Mouse (Mus musculus): ENCODE results near the gene Ern1. TPM values are rescaled to one million over a fixed set of nuclear protein-coding genes. Genes with fewer than 3 reads are reported as not detected.

Ern1 gene
- total RNA-seq, 2 experiments from 2014 or later: 7.0 to 7.2 TPM

Other genes starting within 250 kb of the Ern1 start
- 10 to 100 TPM; 19.4 to 21.9 TPM for gene Ftsj3, start 231.8 kb downstream of the Ern1 start, total RNA-seq (2021)
- gene Psmc5, start 231.7 kb downstream of the Ern1 start, total RNA-seq (2021): 100 to 1,000 TPM; 126 to 130 TPM
- 10 to 100 TPM; 10.3 to 16.6 TPM for gene Smarcd2, start 214.9 kb downstream of the Ern1 start, total RNA-seq (2021)
- gene Tcam1, start 211.2 kb downstream of the Ern1 start, total RNA-seq (2021): under 1 TPM in 1 of 2 experiments, not detected in 1; 0.08 TPM
- gene Gh, start 186.0 kb downstream of the Ern1 start, total RNA-seq (2021): not detected
- gene Cd79b, start 173.1 kb downstream of the Ern1 start, total RNA-seq (2021): under 1 TPM; 0.51 to 0.70 TPM
- gene Scn4a, start 134.6 kb downstream of the Ern1 start, total RNA-seq (2021): 100 to 1,000 TPM; 310 to 342 TPM
- gene Prr29, start 122.4 kb downstream of the Ern1 start, total RNA-seq (2021): 1 to 10 TPM; 7.0 to 8.0 TPM
- gene Icam2, start 99.8 kb downstream of the Ern1 start, total RNA-seq (2021): 1 to 10 TPM; 4.3 to 7.2 TPM
- gene Tex2, start 125.6 kb upstream of the Ern1 start, total RNA-seq (2021): 10 to 100 TPM; 51.9 to 56.2 TPM